Mouse (Mus musculus) heart, adult 11 months (tissue): ENCODE results near the gene Styxl1.

Experiments
- DNase-seq: peaks from one replicate; pipeline ENCODE4 v3.0.0; 2022

The Styxl1 gene

GRCm38 (mm10) chr5:135724536-135725322 is 53.5 kb downstream of the Styxl1 start:
- DNase-seq, result peak; percentile 95

DNA sequence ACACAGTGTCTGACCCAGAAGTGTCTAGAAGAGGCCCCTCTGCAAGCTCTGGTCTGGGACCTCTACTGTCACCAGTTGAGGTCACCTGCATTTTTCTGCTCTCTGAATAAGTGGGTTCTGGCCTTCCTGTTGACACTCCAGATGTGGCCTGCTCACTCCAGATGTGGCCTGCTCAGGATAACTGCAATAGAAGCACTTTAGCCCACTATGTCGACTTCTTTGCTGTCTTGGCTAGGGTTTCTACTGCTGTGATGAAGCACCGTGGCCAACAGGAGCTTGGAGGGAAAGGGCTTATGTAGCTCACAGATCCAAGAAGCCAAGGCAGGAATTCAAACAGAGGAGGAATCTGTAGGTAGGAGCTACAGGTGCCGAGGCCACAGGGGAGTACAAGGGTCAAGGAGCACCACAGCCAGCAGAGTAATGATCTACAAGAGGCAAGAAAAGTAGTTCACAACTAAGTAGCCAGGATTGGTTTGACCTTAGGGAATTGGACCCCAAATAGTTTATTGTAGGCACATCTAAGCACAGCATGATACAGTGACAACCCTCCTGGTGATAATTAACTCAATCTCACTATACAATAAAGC is 54.9 kb downstream of the Styxl1 start:
- peak; percentile 86 for DNase-seq

GRCm38 (mm10) chr5:135722121-135722520 is 56.1 kb downstream of the Styxl1 start:
- DNase-seq, result peak; percentile 97

GRCm38 (mm10) chr5:135721076-135721475 is 57.1 kb downstream of the Styxl1 start:
- no peak for DNase-seq

GRCm38 (mm10) chr5:135720121-135720520 is 58.1 kb downstream of the Styxl1 start:
- DNase-seq, result peak; percentile 94

DNA sequence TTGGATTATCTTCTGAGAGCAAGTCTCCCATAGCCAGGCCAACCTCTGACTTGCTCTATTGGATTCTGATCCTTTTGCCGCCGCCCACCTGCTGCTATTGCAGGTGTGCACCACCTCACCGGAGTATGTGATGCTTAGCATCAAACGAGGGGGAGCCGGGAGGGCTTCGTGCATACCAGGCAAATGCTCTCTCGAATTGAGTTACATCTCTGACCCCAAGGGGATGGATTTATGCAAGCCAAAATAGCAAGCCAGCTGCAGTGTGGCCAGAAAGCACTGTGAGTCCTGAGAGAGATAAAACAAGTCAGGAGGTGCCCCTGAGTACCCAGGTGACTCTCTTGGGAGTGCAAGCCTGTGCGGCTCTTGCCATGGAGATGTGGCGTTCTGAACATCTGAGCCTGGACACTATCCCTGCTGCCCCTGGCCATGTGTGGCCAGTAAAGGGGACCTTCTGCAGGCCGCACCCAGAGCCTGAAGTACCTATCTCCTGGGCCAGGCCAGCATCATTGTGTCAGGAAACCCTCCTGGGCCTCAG is 58.5 kb downstream of the Styxl1 start:
- DNase-seq, result peak; percentile 93

GRCm38 (mm10) chr5:135715624-135716023 is 62.6 kb downstream of the Styxl1 start:
- peak; percentile 90 for DNase-seq

DNA sequence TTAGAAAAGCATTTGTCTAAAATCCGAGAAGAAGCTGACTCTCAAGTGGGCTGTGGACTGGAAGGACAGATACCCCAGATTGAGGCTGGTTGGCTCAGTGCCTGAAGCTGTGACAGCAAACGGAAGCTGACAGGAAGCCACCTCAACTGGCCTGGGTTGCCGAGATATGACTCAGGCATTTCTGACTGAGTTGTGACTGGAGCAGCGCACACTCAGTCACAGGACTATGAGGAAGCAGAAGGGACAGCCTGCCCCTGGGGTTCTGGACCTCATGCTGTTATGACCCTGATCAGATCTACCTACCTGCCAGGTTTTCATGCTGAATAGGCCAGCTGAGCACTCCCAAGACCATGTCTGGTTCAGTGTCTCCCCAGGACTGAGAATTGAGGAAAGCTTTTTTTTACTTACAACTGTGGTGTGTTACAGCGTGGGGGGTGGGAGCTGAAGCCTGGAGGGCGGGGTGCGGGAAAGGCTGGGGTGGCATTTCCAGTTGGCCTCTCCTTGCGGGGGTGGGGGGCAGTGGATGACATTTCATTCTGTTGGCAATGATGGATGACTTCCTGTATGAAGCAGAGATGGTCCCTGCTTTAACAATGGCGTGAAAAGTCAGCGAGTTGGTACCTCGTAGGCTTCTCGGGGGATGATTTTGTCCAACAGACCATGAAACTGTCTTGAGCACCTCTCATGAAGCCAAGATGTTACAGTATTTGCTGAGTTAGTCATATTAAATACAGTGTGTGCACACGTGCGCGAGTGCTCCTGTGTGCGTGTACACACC is 64.6 kb downstream of the Styxl1 start:
- DNase-seq, result peak; percentile 99

DNA sequence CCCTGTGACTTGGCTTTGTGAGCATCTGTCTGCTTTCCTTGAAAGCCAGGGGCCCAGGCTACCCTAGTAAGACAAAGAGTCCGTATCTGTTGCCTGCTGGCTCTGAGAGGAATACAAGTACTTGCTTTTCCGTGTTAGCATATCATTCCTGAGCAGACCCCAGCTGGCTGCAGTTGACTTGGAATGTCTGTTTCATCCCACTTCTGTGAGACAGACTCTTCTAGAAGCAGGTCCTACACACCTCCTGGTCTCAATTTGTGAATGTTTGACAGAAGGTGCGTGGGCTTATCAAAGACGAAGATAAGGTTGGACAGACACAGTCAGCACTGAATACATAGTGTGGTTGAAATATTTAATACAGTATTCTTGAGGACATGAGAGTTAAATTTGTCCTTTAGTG is 65.4 kb downstream of the Styxl1 start:
- peak; percentile 90 for DNase-seq

- DNase-seq, result peak; percentile 79
Observed at GRCm38 (mm10) chr5:135711582-135712355, 66.4 kb downstream of the Styxl1 start.

GRCm38 (mm10) chr5:135710599-135711214 is 67.5 kb downstream of the Styxl1 start:
- DNase-seq, result peak; percentile 97

GRCm38 (mm10) chr5:135709716-135710115 is 68.5 kb downstream of the Styxl1 start:
- DNase-seq, result peak; percentile 83

GRCm38 (mm10) chr5:135707855-135708254 is 70.3 kb downstream of the Styxl1 start:
- peak; percentile 98 for DNase-seq

DNA sequence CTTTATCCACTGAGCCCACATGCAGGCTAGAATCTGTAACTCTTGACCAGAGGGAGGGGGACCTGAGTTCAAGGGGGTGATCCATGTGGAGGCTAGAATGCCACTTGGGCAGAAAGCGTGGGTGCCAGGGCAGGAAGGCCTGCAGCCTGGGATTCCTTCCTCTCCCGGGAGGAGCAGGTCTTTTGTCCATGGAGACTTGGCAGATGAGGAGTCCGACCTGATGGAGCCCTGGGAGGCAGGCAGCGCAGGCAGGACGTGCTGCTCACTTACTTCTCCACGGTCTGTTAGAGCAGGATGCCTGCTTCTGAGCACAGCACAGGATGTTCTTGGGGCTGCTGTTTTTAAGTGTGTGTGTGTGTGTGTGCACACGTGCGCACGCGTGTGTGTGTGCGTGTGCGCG is 71.1 kb downstream of the Styxl1 start:
- no peak for DNase-seq

- peak; percentile 89 for DNase-seq
Observed at GRCm38 (mm10) chr5:135705383-135705782, 72.8 kb downstream of the Styxl1 start.

GRCm38 (mm10) chr5:135703431-135703830 is 74.8 kb downstream of the Styxl1 start:
- DNase-seq, result peak; percentile 90

DNA sequence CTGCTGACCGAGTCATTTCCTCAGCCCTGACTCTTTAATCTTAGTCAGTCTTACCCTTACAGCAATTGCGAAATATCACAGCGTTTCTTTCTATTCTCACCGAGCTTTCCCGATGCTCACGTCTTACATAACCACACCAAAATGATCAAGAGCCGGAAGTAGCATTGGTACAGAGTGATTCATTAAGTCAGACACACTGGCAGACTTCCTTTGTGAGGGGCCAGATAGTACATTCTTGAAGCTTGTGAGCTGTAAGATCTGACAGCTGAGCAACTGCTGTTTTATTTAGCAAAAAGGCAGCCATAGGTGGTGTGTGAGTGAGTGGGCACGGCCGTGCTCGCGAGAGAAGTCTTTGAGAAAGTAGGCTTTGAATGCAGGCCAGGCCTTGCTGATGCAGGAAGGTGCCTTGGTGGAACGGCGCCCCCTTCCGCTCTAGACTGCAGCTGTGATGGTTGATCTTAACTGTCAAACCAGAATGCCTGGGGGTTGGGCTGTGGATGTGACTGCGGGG is 75.4 kb downstream of the Styxl1 start:
- peak; percentile 97 for DNase-seq

- peak; percentile 97 for DNase-seq
Observed at GRCm38 (mm10) chr5:135702190-135702589, 76.0 kb downstream of the Styxl1 start.

DNA sequence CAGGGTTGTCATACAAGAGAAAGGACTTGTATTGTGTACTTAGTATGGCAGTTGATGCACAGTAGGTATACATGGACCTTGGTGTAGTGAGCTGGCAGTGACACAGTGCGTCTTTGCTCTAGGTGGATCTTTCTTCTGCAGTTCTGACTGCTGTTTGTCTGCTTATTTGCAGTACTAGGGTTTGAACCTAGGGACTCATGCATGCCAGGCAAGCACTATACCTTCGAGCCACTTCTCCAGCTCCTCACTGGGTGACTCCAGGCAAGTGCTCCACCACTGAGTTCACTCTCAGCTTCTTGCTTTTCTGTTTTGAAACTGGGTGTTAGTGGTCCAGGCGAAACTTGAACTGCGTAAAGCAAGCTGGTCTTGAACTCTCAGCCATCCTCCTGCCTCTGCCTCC is 76.6 kb downstream of the Styxl1 start:
- DNase-seq, result peak; percentile 87

DNA sequence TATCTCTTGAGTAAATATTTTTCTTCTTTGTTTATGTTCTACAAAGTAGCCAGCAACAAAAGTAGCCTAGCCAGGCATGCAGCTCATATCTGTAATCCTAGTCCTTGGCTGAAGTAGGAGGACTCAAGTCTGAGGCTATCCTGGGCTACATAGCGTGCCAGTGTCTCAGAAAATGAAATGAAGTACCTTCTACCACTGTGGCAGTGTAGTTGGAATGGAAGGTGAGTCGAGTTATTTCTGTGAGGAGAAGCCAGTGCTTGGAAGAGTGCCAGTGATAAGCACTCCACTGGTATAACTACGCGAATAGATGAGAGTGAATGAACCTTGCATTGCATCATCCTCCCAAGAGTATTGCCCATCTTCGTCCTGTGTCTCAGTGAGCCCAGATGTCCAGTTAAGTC is 80.5 kb downstream of the Styxl1 start:
- peak; percentile 90 for DNase-seq
